Mouse (Mus musculus): ENCODE measurements around the gene Vmn2r33.
"Not testable (repeated sequence)": the region's sequence is repeated elsewhere in the genome, so short reads cannot be mapped to it uniquely, and the experiment has no call there.

Vmn2r33 gene

DNA sequence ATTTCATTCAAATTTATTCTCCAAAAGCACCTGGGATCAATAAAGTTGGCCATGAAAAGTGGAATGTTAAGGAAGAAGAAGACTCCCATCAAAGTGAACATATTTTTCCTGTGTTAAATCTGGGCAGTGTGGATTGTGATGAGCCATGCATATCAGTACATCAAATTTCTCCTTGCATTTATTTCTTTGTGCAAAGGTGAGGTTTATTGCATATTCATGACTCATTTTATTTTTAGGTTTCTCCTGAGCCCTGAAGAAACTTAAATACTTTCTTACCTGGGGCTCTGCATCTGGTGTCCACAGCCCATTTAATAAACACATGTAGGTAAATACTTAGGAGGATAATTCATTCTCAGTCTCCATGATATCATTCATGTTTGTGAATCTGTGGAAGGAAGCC lies at the start of gene Vmn2r33:
Vmn2r33 (minus strand) TSS at position 101 of the 400 bp plus-strand sequence.
- not testable (repeated sequence) for DNase-seq (ENCODE audit: low read depth, low spot score)
